Mouse (Mus musculus) ES-Bruce4 (cell line): ENCODE data around the gene E4f1.
A peak's percentile ranks its signal among the peaks of the same experiment; 100 is the strongest.

Source experiments
- CTCF ChIP-seq: IDR thresholded peaks from one replicate; pipeline ENCODE4 v1.8.1; 2011; ENCODE audit warnings: low read depth, low read length
- EP300 ChIP-seq: IDR thresholded peaks from 2 replicates; pipeline ENCODE4 v1.6.1; 2011; ENCODE audit warnings: low read depth, low read length; ENCODE audit not compliant: insufficient read depth
- POLR2A ChIP-seq: IDR thresholded peaks from one replicate; pipeline ENCODE4 v1.8.1; 2011; ENCODE audit warnings: low read length; ENCODE audit not compliant: insufficient read depth

- TF ChIP-seq CTCF (peak; percentile 57), EP300 (no peak), POLR2A (no peak)
Observed at GRCm38 (mm10) chr17:24494627-24495335, 24.7 kb upstream of the E4f1 start.
